Mouse (Mus musculus) E14TG2a.4 (cell line): ENCODE results near the gene Slc46a3.

ENCODE experiments used
- H3K27me3 ChIP-seq: 2 replicates; pipeline ENCODE4 v1.6.1; 2014; ENCODE audit warnings: low read length, control low read depth; ENCODE audit not compliant: insufficient read depth
- H3K36me3 ChIP-seq: 2 replicates; pipeline ENCODE4 v1.6.1; 2014; ENCODE audit warnings: low read length, control low read depth; ENCODE audit not compliant: insufficient read depth
- H3K4me1 ChIP-seq: replicated peaks from 2 replicates; pipeline ENCODE4 v1.6.1; 2014; ENCODE audit warnings: low read depth, low read length, control low read depth
- H3K4me3 ChIP-seq: replicated peaks from 2 replicates; pipeline ENCODE4 v1.5.1; 2014; ENCODE audit warnings: mild to moderate bottlenecking, low read length
- H3K9me3 ChIP-seq: 2 replicates; pipeline ENCODE4 v1.6.1; 2014; ENCODE audit warnings: low read length, control low read depth
- CTCF ChIP-seq: conservative IDR thresholded peaks from 2 replicates; pipeline ENCODE4 v1.5.1; 2014; ENCODE audit warnings: low read length
- NANOG ChIP-seq: IDR thresholded peaks from 2 replicates; pipeline ENCODE4 v1.6.1; 2014; ENCODE audit warnings: borderline replicate concordance, low read length, mixed read lengths
- POU5F1 ChIP-seq: IDR thresholded peaks from 2 replicates; pipeline ENCODE4 v1.6.1; 2014; ENCODE audit warnings: low read length, borderline replicate concordance

Slc46a3 gene

GRCm38 (mm10) chr5:147883581-147883980 is 11.0 kb downstream of the Slc46a3 start:
- H3K4me3 ChIP-seq = no peak overlapping the region
- H3K36me3 ChIP-seq = peaks cover 50% of the 10 kb centered on the region
- H3K9me3 ChIP-seq = peaks cover 7% of the 10 kb centered on the region; the same call in 1 of the 2 replicates
- TF ChIP-seq POU5F1 = no peak
- no peak for TF ChIP-seq NANOG
- no peak for TF ChIP-seq CTCF
- peaks cover 20% of the 10 kb centered on the region for H3K4me1 ChIP-seq
- H3K27me3 ChIP-seq = no peaks in the 10 kb centered on the region

- H3K9me3 ChIP-seq = peaks cover 7% of the 10 kb centered on the region; the same call in 1 of the 2 replicates
- H3K4me1 ChIP-seq = peaks cover 26% of the 10 kb centered on the region
- peaks cover 79% of the 10 kb centered on the region for H3K36me3 ChIP-seq
- H3K4me3 ChIP-seq = no peak overlapping the region
- no peaks in the 10 kb centered on the region for H3K27me3 ChIP-seq
- TF ChIP-seq POU5F1 = no peak
- TF ChIP-seq NANOG = no peak
Measured at GRCm38 (mm10) chr5:147879971-147880682, 14.5 kb downstream of the Slc46a3 start.

GRCm38 (mm10) chr5:147877520-147877919 is 17.1 kb downstream of the Slc46a3 start:
- no peaks in the 10 kb centered on the region for H3K27me3 ChIP-seq
- peaks cover 95% of the 10 kb centered on the region for H3K36me3 ChIP-seq
- H3K9me3 ChIP-seq = peaks cover 7% of the 10 kb centered on the region; the same call in 1 of the 2 replicates
- peak overlapping the region; percentile 60 for H3K4me3 ChIP-seq
- TF ChIP-seq NANOG (no peak), POU5F1 (no peak), CTCF (peak; percentile 70)
- H3K4me1 ChIP-seq = peaks cover 46% of the 10 kb centered on the region

GRCm38 (mm10) chr5:147875210-147875609 is 19.4 kb downstream of the Slc46a3 start:
- H3K27me3 ChIP-seq = no peaks in the 10 kb centered on the region
- peaks cover 63% of the 10 kb centered on the region for H3K4me1 ChIP-seq
- no peak overlapping the region for H3K4me3 ChIP-seq
- TF ChIP-seq NANOG = no peak
- no peak for TF ChIP-seq CTCF
- no peak for TF ChIP-seq POU5F1
- H3K36me3 ChIP-seq = peaks cover 99% of the 10 kb centered on the region
- no peaks in the 10 kb centered on the region for H3K9me3 ChIP-seq

GRCm38 (mm10) chr5:147874491-147875065 is 20.0 kb downstream of the Slc46a3 start:
- TF ChIP-seq CTCF (no peak), POU5F1 (no peak), NANOG (no peak)
- Histone ChIP-seq H3K9me3 (no peaks in the 10 kb centered on the region), H3K4me1 (peaks cover 63% of the 10 kb centered on the region), H3K4me3 (no peak overlapping the region), H3K36me3 (peaks cover 99% of the 10 kb centered on the region), H3K27me3 (no peaks in the 10 kb centered on the region)

GRCm38 (mm10) chr5:147871091-147871820 is 23.4 kb downstream of the Slc46a3 start:
- no peak for TF ChIP-seq NANOG
- H3K9me3 ChIP-seq = no peaks in the 10 kb centered on the region
- H3K36me3 ChIP-seq = peaks cover 100% of the 10 kb centered on the region
- no peak overlapping the region for H3K4me3 ChIP-seq
- peaks cover 86% of the 10 kb centered on the region for H3K4me1 ChIP-seq
- H3K27me3 ChIP-seq = no peaks in the 10 kb centered on the region

GRCm38 (mm10) chr5:147870296-147870695 is 24.3 kb downstream of the Slc46a3 start:
- Histone ChIP-seq H3K4me1 (peaks cover 94% of the 10 kb centered on the region), H3K4me3 (no peak overlapping the region; the same call in 1 of the 2 replicates), H3K27me3 (no peaks in the 10 kb centered on the region), H3K9me3 (no peaks in the 10 kb centered on the region), H3K36me3 (peaks cover 100% of the 10 kb centered on the region)
- TF ChIP-seq POU5F1 (no peak), NANOG (no peak), CTCF (no peak)

- H3K36me3 ChIP-seq = peaks cover 100% of the 10 kb centered on the region
- peak overlapping the region; percentile 35; the same call in 1 of the 2 replicates for H3K4me3 ChIP-seq
- no peaks in the 10 kb centered on the region for H3K27me3 ChIP-seq
- TF ChIP-seq POU5F1 (no peak), CTCF (no peak), NANOG (no peak)
- no peaks in the 10 kb centered on the region for H3K9me3 ChIP-seq
- H3K4me1 ChIP-seq = peaks cover 95% of the 10 kb centered on the region
Measured at GRCm38 (mm10) chr5:147869568-147869967, 25.0 kb downstream of the Slc46a3 start.
